Mouse (Mus musculus) heart, embryonic 12.5 days (tissue): ENCODE results near the gene Napsa. TPM values are rescaled to one million over a fixed set of nuclear protein-coding genes. Genes with fewer than 3 reads are reported as not detected.

ENCODE experiments used
- ATAC-seq: fragments of 200-750 bp; cut with Nextera tagmentation; 2 replicates; pipeline ENCODE4 v1.8.0; 2017; ENCODE audit warnings: moderate TSS enrichment, moderate library complexity; ENCODE audit not compliant: insufficient number of reproducible peaks, low FRiP score
- H3K27ac ChIP-seq: fragments of 300-500 bp; sonication (generic); 2 replicates; pipeline ENCODE4 v1.5.1; 2016; ENCODE audit warnings: mild to moderate bottlenecking, moderate library complexity; ENCODE audit not compliant: poor library complexity, severe bottlenecking
- H3K27me3 ChIP-seq: fragments of 300-500 bp; sonication (generic); replicated peaks from 2 replicates; pipeline ENCODE4 v1.6.1; 2016; ENCODE audit warnings: mild to moderate bottlenecking, moderate library complexity
- H3K36me3 ChIP-seq: fragments of 300-500 bp; sonication (generic); 2 replicates; pipeline ENCODE4 v1.6.1; 2016; ENCODE audit warnings: mild to moderate bottlenecking, moderate library complexity
- H3K4me1 ChIP-seq: fragments of 300-500 bp; sonication (generic); replicated peaks from 2 replicates; pipeline ENCODE4 v1.6.1; 2016; ENCODE audit warnings: mild to moderate bottlenecking
- H3K4me2 ChIP-seq: fragments of 300-500 bp; sonication (generic); 2 replicates; pipeline ENCODE4 v1.6.1; 2016; ENCODE audit warnings: mild to moderate bottlenecking, moderate library complexity
- H3K4me3 ChIP-seq: fragments of 300-500 bp; sonication (generic); 2 replicates; pipeline ENCODE4 v1.5.1; 2016; ENCODE audit warnings: mild to moderate bottlenecking
- H3K9ac ChIP-seq: fragments of 300-500 bp; sonication (generic); 2 replicates; pipeline ENCODE4 v1.6.1; 2016; ENCODE audit warnings: mild to moderate bottlenecking, moderate library complexity
- H3K9me3 ChIP-seq: fragments of 300-500 bp; sonication (generic); replicated peaks from 2 replicates; pipeline ENCODE4 v1.6.1; 2016; ENCODE audit warnings: mild to moderate bottlenecking, moderate library complexity
- WGBS: fragments of 180-500 bp; shearing (Covaris S2); methylation state at CpG from one replicate; pipeline ENCODE4 v1.1.7; 2016; 5-methylcytosine and 5-hydroxymethylcytosine counted together
- microRNA-seq: library from miRNA; unstranded; fragments of <30 nt; microRNA quantifications from one replicate; pipeline ENCODE4, GENCODE M21; 2017
- polyA plus RNA-seq: library from polyadenylated mRNA; unstranded; fragments of >200 nt; fragmentation: Nextera tagmentation; extraction: Ambion mirVana; gene quantifications from 2 replicates; pipeline ENCODE4 v1.2.1, GENCODE M21; 2016

Napsa gene
- polyA plus RNA-seq, 1 experiment from 2014 or later, result not detected

GRCm38 (mm10) chr7:44632676-44633075, 60.5 kb downstream of the Napsa start:
- Histone ChIP-seq H3K4me1 (no peaks in the 10 kb centered on the region), H3K4me3 (no peak overlapping the region), H3K4me2 (no peak overlapping the region), H3K9ac (no peak overlapping the region), H3K9me3 (no peaks in the 10 kb centered on the region), H3K36me3 (no peaks in the 10 kb centered on the region), H3K27ac (no peak overlapping the region), H3K27me3 (peaks cover 85% of the 10 kb centered on the region)
- WGBS, result 23% methylated on average over 13 of the region's 13 CpGs
- ATAC-seq, result no peak

GRCm38 (mm10) chr7:44633407-44633806, 61.2 kb downstream of the Napsa start:
- no peak overlapping the region for H3K9ac ChIP-seq
- 10% methylated on average over 15 of the region's 15 CpGs for WGBS
- H3K36me3 ChIP-seq, result no peaks in the 10 kb centered on the region
- no peaks in the 10 kb centered on the region for H3K9me3 ChIP-seq
- no peak for ATAC-seq
- no peak overlapping the region for H3K4me3 ChIP-seq
- H3K4me2 ChIP-seq, result no peak overlapping the region
- peaks cover 88% of the 10 kb centered on the region for H3K27me3 ChIP-seq
- no peak overlapping the region for H3K27ac ChIP-seq
- H3K4me1 ChIP-seq, result no peaks in the 10 kb centered on the region

Small RNA genes within 50 kb of the gene (microRNA-seq; reads per million reads assigned to microRNA genes)
- 0.94 reads per million for gene Mir7053

Other genes starting within 250 kb of the Napsa start
- gene Syt3, start 188.3 kb upstream of the Napsa start, polyA plus RNA-seq, result 0.55 and 0.63 TPM in 2 replicates
- 0.40 and 0.94 TPM in 2 replicates for gene 1700008O03Rik, start 186.6 kb upstream of the Napsa start, polyA plus RNA-seq
- gene Lrrc4b, start 143.4 kb upstream of the Napsa start, polyA plus RNA-seq, result 2.3 and 2.4 TPM in 2 replicates
- 0.46 and 1.5 TPM in 2 replicates for gene Aspdh, start 107.0 kb upstream of the Napsa start, polyA plus RNA-seq
- gene Josd2, start 104.4 kb upstream of the Napsa start, polyA plus RNA-seq, result 141 and 145 TPM in 2 replicates
- gene Emc10, start 75.9 kb upstream of the Napsa start, polyA plus RNA-seq, result 111 and 114 TPM in 2 replicates
- 10.1 and 12.7 TPM in 2 replicates for gene Fam71e1, start 75.8 kb upstream of the Napsa start, polyA plus RNA-seq
- gene Mybpc2, start 47.7 kb upstream of the Napsa start, polyA plus RNA-seq, result 0.94 and 1.2 TPM in 2 replicates
- 0.15 TPM in 1 of 2 replicates, not detected in the other for gene Spib, start 40.3 kb upstream of the Napsa start, polyA plus RNA-seq
- gene Pold1, start 23.5 kb upstream of the Napsa start, polyA plus RNA-seq, result 63.1 and 68.1 TPM in 2 replicates
- gene Nr1h2, start 18.4 kb upstream of the Napsa start, polyA plus RNA-seq, result 54.7 and 55.3 TPM in 2 replicates
- gene Kcnc3, start 18.3 kb downstream of the Napsa start, polyA plus RNA-seq, result 0.15 and 0.17 TPM in 2 replicates
- gene Myh14, start 98.5 kb downstream of the Napsa start, polyA plus RNA-seq, result 0.59 and 1.0 TPM in 2 replicates
- not detected in 2 replicates for gene Izumo2, start 136.4 kb downstream of the Napsa start, polyA plus RNA-seq
- gene Vrk3, start 176.0 kb downstream of the Napsa start, polyA plus RNA-seq, result 29.4 and 32.2 TPM in 2 replicates
- 0.78 and 0.98 TPM in 2 replicates for gene Zfp473, start 178.7 kb downstream of the Napsa start, polyA plus RNA-seq
- gene Nup62, start 243.7 kb downstream of the Napsa start, polyA plus RNA-seq, result 90.9 and 93.3 TPM in 2 replicates
- 0.78 and 1.1 TPM in 2 replicates for gene Il4i1, start 244.0 kb downstream of the Napsa start, polyA plus RNA-seq
- gene Atf5, start 244.3 kb downstream of the Napsa start, polyA plus RNA-seq, result 2.6 and 2.7 TPM in 2 replicates